Mouse (Mus musculus) MEL (cell line): ENCODE results near the gene Phykpl.

ENCODE experiments used
- CTCF ChIP-seq, 3 experiments: IDR thresholded peaks in 2 of 3; conservative IDR thresholded peaks in 1 of 3; 2 replicates each; pipeline ENCODE4 v1.5.1; 2011 to 2012; ENCODE audit warnings: low read length in 3 of 3, low read depth in 2 of 3, mild to moderate bottlenecking in 2 of 3, improper control_type of control experiment in 1 of 3, inconsistent platforms in 1 of 3, mixed read lengths in 1 of 3, moderate library complexity in 1 of 3; ENCODE audit not compliant: control insufficient read depth in 1 of 3, insufficient read depth in 1 of 3, poor library complexity in 1 of 3, severe bottlenecking in 1 of 3
- EP300 ChIP-seq, 2 experiments: IDR thresholded peaks; 2 replicates each; pipeline ENCODE4 v1.6.1; 2011; ENCODE audit warnings: improper control_type of control experiment in 2 of 2, low read length in 2 of 2, low read depth in 1 of 2, mild to moderate bottlenecking in 1 of 2

- no peak for TF ChIP-seq CTCF (IDR thresholded peaks at IDR 0.05 in 2 of 3, conservative IDR thresholded peaks at IDR 0.05 in 1 of 3; ENCODE audit: control insufficient read depth in 1 of 3, insufficient read depth in 1 of 3, low read depth in 2 of 3, low read length in 3 of 3, poor library complexity in 1 of 3, severe bottlenecking in 1 of 3)
- TF ChIP-seq EP300 (IDR thresholded peaks at IDR 0.05; ENCODE audit: low read depth in 1 of 2, low read length in 2 of 2), result no peak
Measured at GRCm38 (mm10) chr11:51649111-51649888, 64.7 kb downstream of the Phykpl start.
